Mouse (Mus musculus): ENCODE measurements around the gene Vopp1.

DNA sequence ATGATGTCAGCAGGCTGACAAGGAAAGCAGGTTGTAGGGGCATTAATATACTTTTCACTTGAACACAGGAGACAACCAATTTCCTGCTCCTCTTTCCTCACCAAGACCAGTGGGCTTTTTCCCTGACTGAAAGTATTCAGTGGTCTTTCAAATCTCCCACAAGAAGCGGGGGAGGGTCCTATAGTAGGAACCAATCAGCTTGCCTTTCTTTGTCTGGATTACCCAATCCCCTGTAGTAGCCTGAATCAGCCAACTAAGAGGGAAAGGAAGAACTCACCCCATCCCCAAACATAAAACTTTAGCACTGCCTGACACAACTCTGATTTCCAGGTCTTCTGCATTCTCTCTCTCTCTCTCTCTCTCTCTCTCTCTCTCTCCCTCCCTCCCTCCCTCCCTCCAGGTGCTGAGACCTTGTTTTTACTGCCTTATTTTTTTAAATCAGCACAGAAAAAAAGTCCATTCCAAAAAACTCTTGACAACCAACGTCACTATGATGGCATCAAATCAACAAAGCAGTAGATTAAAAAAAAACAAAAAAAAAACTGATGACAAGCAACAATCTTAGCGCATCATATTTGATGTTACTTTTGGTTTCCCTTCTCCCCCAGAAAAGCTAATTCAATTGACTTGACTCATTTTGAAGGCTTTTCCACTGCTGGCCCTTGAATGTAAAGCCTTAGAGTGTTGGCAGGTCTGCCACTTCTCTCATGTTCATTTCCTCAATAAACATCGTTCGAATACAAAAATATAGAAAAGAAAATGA is 2.1 kb downstream of the Vopp1 start:
- TF ChIP-seq CTCF (IDR thresholded peaks at IDR 0.05; ENCODE audit: borderline replicate concordance, control insufficient read depth, extremely low read depth, insufficient read depth, low read length, poor library complexity) (no peak), POLR2A (IDR thresholded peaks at IDR 0.05; ENCODE audit: control insufficient read depth, extremely low read depth, insufficient read depth, low read length, poor library complexity) (no peak)

All from thymus, adult 2 months (tissue).